Mouse (Mus musculus) activated CD4-positive, CD25-positive, alpha-beta regulatory T cell (primary cell): ENCODE results near the gene Gm10061. TPM values are rescaled to one million over a fixed set of nuclear protein-coding genes. Genes with fewer than 3 reads are reported as not detected.

ENCODE experiments used
- polyA plus RNA-seq, 2 experiments: library from polyadenylated mRNA; unstranded; fragments of 100-300 nt; shearing (Covaris generic); gene quantifications; one replicate each; pipeline ENCODE4 v1.2.1; 2017

Gm10061 gene
- not detected for polyA plus RNA-seq

DNA sequence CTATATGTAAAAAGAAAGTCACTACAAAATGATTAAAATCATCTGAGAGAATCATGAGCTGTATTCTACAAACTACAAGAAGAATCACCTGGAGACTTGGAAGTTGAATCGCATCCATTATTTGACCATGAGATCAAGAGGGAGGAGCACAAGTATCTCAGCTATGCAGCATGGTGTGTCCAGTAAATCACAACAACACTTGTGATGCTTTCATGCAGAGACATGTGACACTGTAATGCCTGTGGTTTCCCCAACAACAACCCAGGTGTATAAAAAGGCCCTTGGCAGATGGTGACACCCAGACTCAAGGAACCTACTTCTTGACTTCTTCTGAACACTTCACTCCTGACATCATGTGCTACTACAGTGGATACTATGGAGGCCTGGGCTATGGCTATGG, at the start of gene Gm10061:
Gene Gm10061 (plus strand): TSS at position 301 of the 400 bp plus-strand sequence.

DNA sequence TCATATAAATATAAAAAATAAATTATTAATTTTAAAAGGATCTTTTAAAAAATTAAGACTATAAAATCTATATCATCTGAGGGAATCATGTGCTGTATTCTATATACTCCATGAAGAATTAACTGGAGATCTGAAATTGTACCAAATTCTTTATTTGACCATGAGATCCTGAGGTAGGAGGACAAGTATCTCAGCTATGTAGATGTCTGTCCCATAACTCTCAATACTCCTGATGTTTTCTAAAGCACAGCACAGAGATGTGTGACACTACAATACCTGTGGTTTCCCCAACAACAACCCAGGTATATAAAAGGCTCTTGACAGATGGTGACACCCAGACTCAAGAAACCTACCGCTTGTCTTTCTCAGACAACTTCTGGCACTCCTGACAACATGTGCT, 10.3 kb upstream of the Gm10061 start, which contains the start of gene Gm6358:
Gene Gm6358 (plus strand): TSS at position 301 of the 400 bp plus-strand sequence.

DNA sequence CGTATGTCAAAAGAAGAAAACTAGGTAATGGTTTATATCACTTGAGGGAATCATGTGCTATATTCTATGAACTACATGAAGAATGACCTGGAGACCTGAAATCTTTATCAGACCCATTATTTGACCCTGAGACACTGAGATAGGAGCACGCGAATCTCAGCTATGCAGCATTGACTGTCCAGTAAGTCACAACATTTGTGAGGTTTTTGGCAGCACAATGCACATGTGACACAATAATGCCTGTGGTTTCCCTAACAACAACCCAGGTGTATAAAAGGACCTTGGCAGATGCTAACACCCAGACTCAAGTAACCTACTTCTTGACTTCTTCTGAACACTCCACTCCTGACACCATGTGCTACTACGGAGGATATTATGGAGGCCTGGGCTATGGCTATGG, 6.8 kb downstream of the Gm10061 start, which contains the start of gene Gm9789:
Gene Gm9789 (plus strand): TSS at position 301 of the 400 bp plus-strand sequence.

DNA sequence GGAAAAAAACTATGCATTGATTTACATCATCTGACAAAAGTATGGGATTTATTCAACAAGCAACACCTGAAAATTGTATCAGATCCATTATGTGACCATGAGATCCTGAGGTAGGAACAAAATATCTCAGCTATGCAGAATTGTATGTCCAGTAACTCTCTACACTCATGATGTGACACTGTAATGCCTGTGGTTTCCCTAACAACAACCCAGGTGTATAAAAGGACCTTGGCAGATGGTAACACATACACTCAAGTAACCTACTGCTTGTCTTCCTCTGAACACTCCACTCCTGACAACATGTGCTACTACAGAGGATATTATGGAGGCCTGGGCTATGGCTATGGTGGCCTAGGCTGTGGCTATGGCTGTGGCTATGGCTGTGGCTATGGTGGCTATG, 18.3 kb downstream of the Gm10061 start, which contains the start of gene Gm7735:
Gene Gm7735 (plus strand): TSS at position 301 of the 400 bp plus-strand sequence.

DNA sequence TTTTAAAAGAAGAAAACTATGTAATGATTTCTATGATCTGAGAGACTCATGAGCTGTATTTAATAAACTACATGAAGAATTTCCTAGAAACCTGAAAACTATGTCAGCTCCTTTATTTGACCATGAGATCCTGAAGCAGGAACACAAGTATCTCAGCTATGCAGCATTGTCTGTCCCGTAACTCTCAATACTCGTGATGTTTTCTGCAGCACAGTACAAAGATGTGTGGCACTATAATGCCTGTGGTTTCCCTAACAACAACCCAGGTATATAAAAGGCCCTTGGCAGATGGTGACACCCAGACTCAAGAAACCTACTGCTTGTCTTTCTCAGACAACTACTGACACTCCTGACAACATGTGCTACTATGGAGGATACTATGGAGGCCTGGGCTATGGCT, 23.5 kb downstream of the Gm10061 start, which contains the start of gene 1110057P08Rik:
Gene 1110057P08Rik (plus strand): TSS at position 301 of the 400 bp plus-strand sequence.

Other genes starting within 250 kb of the Gm10061 start
- not detected for gene Krtap19-9b, start 218.8 kb upstream of the Gm10061 start, polyA plus RNA-seq
- gene Krtap16-3, start 188.2 kb upstream of the Gm10061 start, polyA plus RNA-seq, result not detected
- not detected for gene Krtap22-2, start 140.3 kb upstream of the Gm10061 start, polyA plus RNA-seq
- not detected for gene Gm10229, start 135.8 kb upstream of the Gm10061 start, polyA plus RNA-seq
- not detected for gene Krtap6-1, start 119.4 kb upstream of the Gm10061 start, polyA plus RNA-seq
- gene Gm10228, start 109.6 kb upstream of the Gm10061 start, polyA plus RNA-seq, result not detected
- gene Krtap6-5, start 103.2 kb upstream of the Gm10061 start, polyA plus RNA-seq, result not detected
- gene 1110025L11Rik, start 87.1 kb upstream of the Gm10061 start, polyA plus RNA-seq, result not detected
- not detected for gene Krtap6-3, start 67.1 kb upstream of the Gm10061 start, polyA plus RNA-seq
- not detected for gene Gm6358, start 10.2 kb upstream of the Gm10061 start, polyA plus RNA-seq
- gene Gm9789, start 6.9 kb downstream of the Gm10061 start, polyA plus RNA-seq, result not detected
- gene Gm7735, start 18.4 kb downstream of the Gm10061 start, polyA plus RNA-seq, result not detected
- gene 1110057P08Rik, start 23.6 kb downstream of the Gm10061 start, polyA plus RNA-seq, result not detected
- gene Krtap20-2, start 54.8 kb downstream of the Gm10061 start, polyA plus RNA-seq, result not detected